Mouse (Mus musculus) lung, adult 2 months (tissue): ENCODE data around the gene Ripor2. TPM values are rescaled to one million over a fixed set of nuclear protein-coding genes. Genes with fewer than 3 reads are reported as not detected.
A peak's percentile ranks its signal among the peaks of the same experiment; 100 is the strongest.

Experiments used
- DNase-seq: peaks from one replicate; pipeline ENCODE4 v3.0.0; 2022
- H3K4me1 ChIP-seq: fragments of 200-500 bp; 2 replicates; pipeline ENCODE4 v1.6.1; 2011; ENCODE audit warnings: low read length; ENCODE audit not compliant: control insufficient read depth, insufficient read depth
- H3K4me3 ChIP-seq: fragments of 200-500 bp; replicated peaks from 2 replicates; pipeline ENCODE3; 2011; ENCODE audit warnings: low read depth, mild to moderate bottlenecking, control low read depth, low read length; ENCODE audit errors: extremely low read depth
- CTCF ChIP-seq: fragments of 200-500 bp; IDR thresholded peaks from 2 replicates; pipeline ENCODE4 v1.5.1; 2011; ENCODE audit warnings: mild to moderate bottlenecking, low read length, control low read depth; ENCODE audit not compliant: insufficient read depth
- POLR2A ChIP-seq: fragments of 200-500 bp; IDR thresholded peaks from 2 replicates; pipeline ENCODE4 v1.6.1; 2011; ENCODE audit warnings: low read depth, mild to moderate bottlenecking, control low read depth, low read length, borderline replicate concordance; ENCODE audit errors: extremely low read depth
- WGBS: fragments of 180-500 bp; shearing (Covaris S2); methylation state at CpG from one replicate; pipeline ENCODE4 v1.1.7; 2018; 5-methylcytosine and 5-hydroxymethylcytosine counted together
- polyA plus RNA-seq: library from polyadenylated mRNA; depleted of rRNA; stranded (reverse); fragments of >200 nt; gene quantifications from 2 replicates; pipeline ENCODE4 v1.2.3, GENCODE M21; 2012

Gene Ripor2
- polyA plus RNA-seq, 1 experiment: 8.8 TPM

DNA sequence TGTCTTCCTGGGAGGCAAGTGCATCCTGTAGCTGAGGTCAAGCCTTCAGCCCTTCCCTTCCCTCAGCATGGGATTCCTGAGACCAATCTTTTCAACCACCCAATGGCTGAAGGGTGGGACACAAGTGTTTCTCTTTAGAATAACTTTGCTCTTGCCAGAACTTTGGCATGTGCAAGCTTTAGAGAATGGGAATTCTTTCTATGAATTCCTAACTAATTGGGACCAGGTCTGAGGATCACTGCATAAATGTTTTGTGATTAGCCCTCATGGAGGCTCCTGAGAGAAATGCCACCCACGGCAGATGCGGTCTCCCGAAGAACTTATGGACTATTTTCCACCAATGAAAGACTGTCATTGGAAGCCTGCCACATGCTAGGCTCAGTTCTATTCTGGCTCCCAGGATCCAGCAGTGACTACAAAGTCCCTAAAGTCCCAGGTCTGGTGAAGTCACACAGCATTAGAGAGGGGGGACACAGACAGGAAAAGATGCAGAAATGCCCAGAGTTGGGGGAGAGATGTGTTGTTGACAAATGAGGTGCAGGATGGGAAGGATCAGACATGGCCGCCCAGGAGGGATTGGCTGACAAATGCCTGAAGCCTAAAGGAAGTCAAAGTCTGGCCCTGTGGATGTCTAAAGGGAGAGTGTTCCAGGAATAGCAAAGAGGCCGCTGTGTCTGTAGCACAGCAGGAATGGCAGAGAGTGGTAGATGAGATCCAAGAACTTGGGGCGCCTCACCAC is 44.9 kb downstream of the Ripor2 start:
- H3K4me1 ChIP-seq: no peaks in the 10 kb centered on the region
- 82% methylated on average over 6 of the region's 6 CpGs for WGBS
- no peak for TF ChIP-seq POLR2A
- TF ChIP-seq CTCF: no peak

DNA sequence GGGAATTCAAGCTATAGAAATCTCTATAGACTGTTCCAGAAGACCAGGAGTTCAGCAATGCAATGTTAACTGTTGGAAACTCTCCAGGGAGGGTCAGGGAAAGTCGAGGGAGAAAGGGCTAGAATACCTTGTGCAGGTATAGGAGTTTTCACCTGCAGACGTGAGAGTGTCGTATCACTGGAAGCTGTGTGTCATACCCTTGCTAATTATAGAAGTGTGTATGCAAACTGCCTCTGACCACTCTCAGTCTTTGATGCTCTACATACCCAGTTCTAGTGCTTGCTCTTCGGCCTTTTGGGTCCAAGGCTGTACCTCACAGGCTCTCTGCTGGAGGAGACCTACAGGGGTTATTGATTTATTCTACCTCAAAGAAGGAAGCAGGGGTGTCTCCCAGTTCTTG is 46.2 kb downstream of the Ripor2 start:
- no peaks in the 10 kb centered on the region for H3K4me1 ChIP-seq
- 79% methylated on average over 4 of the region's 4 CpGs for WGBS
- TF ChIP-seq CTCF: no peak
- TF ChIP-seq POLR2A: no peak
- no peak overlapping the region for H3K4me3 ChIP-seq
- no peak for DNase-seq

More for the DNA sequence above, 44.9 kb downstream of the Ripor2 start:
- H3K4me3 ChIP-seq: no peak overlapping the region
- DNase-seq: no peak

DNA sequence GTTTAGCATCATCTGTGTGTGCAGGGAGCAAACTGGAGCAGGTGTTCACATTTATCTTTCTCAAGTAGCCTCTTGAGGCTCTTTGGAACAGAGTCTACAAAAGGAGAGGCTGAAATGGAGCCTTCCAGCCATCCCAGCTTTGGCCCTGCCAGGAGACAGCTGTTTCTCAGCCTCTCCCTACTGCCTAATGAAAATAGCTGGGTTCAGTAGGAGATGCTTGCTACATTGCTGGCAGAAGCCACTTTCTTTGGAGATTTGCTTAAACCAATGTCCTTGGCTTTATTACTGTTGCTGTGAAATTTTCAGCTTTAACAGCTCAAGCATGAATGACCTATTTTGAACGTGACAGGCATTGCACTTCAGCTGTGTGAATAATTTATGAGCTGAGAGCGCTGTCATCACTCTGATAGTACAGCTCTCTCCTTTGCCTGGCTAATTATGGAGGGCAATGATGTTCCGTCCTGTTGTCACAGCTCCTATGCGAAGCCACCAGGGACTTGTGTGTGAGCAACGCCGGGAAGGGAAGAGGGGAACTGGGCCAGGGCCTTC is 47.2 kb downstream of the Ripor2 start:
- 76% methylated on average over 6 of the region's 6 CpGs for WGBS
- no peak for TF ChIP-seq POLR2A
- no peak for TF ChIP-seq CTCF
- no peak for DNase-seq

DNA sequence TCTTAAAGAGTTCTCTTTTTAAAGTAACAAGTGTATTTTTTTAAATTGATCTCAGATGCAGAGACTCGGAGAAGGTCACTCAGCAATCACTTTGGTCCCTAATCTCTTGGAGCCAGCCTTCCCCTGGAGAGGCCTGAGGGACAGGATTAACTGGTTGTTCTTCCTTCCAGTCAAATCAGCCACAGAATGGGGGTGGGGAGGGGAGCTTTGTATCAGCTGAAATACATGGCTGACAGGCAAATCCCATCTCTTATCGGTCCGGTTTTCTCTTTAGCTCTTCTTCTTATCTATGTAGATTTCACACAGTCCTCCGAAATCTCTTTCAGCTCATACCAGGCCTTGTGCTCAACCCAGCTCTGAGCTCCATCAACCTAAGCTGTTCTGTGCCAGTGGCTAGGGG is 48.4 kb downstream of the Ripor2 start:
- TF ChIP-seq CTCF (no peak), POLR2A (no peak)
- H3K4me3 ChIP-seq: no peak overlapping the region
- no peak for DNase-seq
- WGBS: 78% methylated on average over 4 of the region's 4 CpGs
- no peaks in the 10 kb centered on the region; the same call in 1 of the 2 replicates for H3K4me1 ChIP-seq

More for the DNA sequence above, 47.2 kb downstream of the Ripor2 start:
- Histone ChIP-seq H3K4me3 (no peak overlapping the region), H3K4me1 (no peaks in the 10 kb centered on the region; the same call in 1 of the 2 replicates)

DNA sequence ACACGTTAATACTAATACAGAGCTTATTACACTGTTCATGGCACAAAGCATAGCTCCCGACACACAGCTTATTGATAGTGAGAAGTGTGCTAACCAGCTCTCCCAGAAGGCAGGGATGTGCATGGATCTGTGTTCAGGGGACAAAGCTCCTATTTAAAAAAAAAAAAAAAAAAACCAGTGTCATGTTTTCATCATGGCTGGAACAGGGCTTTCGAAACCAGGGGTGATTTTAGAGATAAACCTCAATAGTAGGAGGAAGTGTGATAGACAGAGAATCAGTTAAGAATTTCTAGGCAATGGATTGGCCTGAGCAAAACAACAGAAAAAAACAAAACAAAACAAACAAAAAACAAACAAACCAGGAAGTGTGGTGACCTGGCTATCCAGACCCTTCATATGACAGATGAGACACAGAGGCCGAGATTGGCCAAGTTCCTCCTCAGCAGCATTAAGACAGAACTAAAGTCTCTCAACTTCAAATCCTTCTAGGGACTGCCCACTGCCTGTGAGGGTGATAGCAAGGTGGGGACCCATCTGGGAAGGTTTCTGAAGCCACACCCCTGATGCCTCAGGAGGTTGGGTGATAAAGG is 51.1 kb downstream of the Ripor2 start:
- no peak for DNase-seq
- no peak for TF ChIP-seq POLR2A
- TF ChIP-seq CTCF: no peak
- Histone ChIP-seq H3K4me1 (no peaks in the 10 kb centered on the region; the same call in 1 of the 2 replicates), H3K4me3 (no peak overlapping the region)
- 61% methylated on average over 4 of the region's 4 CpGs for WGBS

DNA sequence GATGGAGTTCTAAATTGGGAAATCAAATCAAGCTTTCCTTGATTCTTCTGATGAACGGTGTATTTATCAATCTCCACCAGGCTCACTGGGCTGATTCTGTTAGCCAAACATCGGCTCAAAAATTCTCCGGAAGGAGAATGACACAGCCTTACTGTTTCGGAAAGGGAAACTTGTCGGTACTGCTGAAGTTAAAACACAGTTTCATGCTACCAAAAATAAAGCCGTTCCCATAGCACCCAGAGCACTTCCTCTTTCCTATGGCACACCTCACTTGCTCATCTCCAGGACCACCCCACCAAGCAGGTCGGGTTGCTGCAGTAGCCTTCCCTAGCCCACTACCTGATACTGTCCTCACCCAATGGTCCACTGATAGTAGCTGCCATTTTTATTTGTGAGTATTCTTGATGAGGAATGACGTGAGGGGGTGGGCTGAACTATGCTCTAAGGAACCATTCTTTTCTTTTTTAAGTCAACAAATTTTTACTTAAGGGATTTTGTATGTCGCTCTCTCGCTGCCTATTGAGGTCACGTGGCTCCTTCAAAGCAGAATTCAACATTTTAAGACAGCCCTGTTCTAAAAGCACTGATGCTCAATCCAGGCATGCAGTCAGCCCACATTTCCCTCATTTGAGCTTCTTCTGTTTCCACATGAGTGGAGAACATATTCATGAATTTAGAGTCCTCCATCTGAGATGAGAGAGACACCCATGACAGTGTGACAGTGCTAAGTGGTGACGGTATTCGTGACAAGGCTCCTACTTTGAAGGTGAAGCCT is 52.5 kb downstream of the Ripor2 start:
- DNase-seq: no peak
- 79% methylated on average over 13 of the region's 13 CpGs for WGBS
- no peak for TF ChIP-seq CTCF
- TF ChIP-seq POLR2A: no peak
- Histone ChIP-seq H3K4me1 (peaks cover 4% of the 10 kb centered on the region), H3K4me3 (no peak overlapping the region)

DNA sequence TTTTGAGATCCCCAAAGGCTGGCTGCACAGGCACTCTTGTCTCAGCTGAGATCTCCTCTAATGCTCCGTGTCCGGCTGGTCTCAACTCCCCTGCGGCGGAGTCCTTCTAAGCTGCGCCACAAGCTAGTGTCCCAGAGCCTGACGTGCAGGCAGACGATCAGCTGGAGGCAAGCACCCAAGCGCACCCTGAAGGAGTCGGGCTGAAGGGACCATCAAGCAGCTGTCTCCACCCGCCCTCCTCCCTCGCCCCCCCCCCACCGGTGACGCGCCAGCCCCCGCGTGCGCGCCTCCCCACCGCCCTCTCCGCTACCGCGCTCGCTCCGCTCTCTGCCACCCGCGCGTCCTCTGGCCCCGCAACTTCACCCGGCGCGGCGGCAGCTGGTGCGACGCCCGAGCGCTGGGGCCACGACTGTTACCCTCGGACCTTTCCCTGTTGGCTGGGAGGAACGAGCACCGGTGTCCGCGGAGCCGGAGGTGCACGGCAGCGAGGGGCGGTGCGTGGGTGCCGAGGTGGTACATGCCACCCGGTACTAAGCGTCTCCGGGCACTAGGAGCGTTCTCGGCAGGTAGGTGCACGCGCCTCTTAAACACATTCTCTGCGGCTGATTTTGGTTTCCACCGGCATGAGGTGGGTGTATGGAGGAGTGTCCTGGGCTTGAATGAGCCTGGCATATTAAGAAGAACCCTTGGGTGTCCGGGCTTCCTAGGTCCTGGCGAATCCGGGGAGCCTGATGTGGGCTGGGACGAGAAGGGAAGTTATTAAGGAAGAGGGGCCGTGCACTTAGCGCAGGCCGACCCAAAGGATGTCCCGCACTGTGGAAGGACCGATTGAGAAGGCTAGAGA is 56.6 kb downstream of the Ripor2 start:
- TF ChIP-seq POLR2A (peak; percentile 24; the same call in 1 of the 2 replicates), CTCF (no peak)
- DNase-seq: peak; percentile 23
- peak overlapping the region; percentile 72 for H3K4me3 ChIP-seq
- peaks cover 14% of the 10 kb centered on the region for H3K4me1 ChIP-seq
- WGBS: 1% methylated on average over 63 of the region's 66 CpGs

DNA sequence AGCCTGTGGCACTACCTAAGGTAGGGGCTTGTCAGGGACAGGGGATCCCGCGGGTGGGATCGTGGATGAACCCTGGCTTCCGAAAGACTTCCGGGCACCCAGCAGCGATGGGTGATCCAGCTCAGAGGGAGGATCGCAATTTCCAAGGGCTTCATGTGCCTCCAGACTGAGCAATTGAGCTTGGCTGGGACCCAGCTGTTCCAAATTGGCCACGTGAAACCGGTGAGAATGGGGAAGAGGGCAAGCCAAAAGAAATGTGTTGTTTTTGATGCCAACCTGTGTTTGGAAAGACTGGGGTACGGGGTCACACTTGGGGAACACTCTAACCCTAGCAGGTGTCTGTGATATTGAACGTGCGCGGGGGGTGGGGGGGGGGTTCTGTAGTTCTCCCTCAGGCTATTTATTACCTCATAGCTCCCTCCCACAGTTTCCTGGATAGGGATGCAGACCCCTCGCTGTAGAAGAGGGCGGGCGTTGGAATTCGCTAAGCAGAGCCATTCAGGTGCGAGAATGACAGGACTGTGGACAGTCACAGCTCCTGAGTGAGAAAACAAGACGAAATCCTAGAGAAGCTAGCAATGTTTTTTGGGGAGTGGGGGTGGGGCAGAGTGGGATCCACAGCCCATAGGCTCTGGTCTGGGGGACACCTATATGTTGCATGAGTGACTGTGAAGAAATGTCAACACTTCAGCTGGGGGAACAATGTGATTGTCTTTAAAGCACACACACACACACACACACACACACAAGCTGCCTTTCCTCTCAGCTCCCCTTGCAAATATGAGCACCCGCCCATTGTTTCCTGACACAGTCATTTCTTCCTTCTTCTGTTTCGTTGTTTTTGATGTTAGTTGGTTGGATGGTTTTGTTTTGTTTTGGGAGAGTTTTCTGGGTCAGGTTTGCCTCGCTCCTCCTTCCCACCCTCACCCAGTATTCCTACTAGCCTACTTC is 57.5 kb downstream of the Ripor2 start:
- Histone ChIP-seq H3K4me3 (peak overlapping the region; percentile 72), H3K4me1 (peaks cover 22% of the 10 kb centered on the region)
- TF ChIP-seq POLR2A (no peak), CTCF (no peak)
- no peak for DNase-seq
- 18% methylated on average over 22 of the region's 22 CpGs for WGBS
